Mouse (Mus musculus) heart, embryonic 11.5 days (tissue): ENCODE data around the gene Tcte2. TPM values are rescaled to one million over a fixed set of nuclear protein-coding genes. Genes with fewer than 3 reads are reported as not detected.

Source experiments
- ATAC-seq: fragments of 200-750 bp; cut with Nextera tagmentation; replicated peaks from 2 replicates; pipeline ENCODE4 v1.8.0; 2017; ENCODE audit warnings: moderate library complexity; ENCODE audit not compliant: insufficient number of reproducible peaks, low FRiP score, low TSS enrichment
- H3K27ac ChIP-seq: fragments of 300-500 bp; sonication (generic); 2 replicates; pipeline ENCODE4 v1.5.1; 2014; ENCODE audit warnings: mild to moderate bottlenecking, low read depth, low read length
- H3K27me3 ChIP-seq: fragments of 300-500 bp; sonication (generic); 2 replicates; pipeline ENCODE4 v1.6.1; 2014; ENCODE audit warnings: mild to moderate bottlenecking, low read length, mixed read lengths; ENCODE audit not compliant: control insufficient read depth, insufficient read depth
- H3K36me3 ChIP-seq: fragments of 300-500 bp; sonication (generic); 2 replicates; pipeline ENCODE4 v1.6.1; 2014; ENCODE audit warnings: mild to moderate bottlenecking, low read length, moderate library complexity, mixed read lengths; ENCODE audit not compliant: control insufficient read depth, insufficient read depth
- H3K4me1 ChIP-seq: fragments of 300-500 bp; sonication (generic); 2 replicates; pipeline ENCODE4 v1.6.1; 2014; ENCODE audit warnings: low read length; ENCODE audit not compliant: control insufficient read depth, insufficient read depth
- H3K4me2 ChIP-seq: fragments of 300-500 bp; sonication (generic); 2 replicates; pipeline ENCODE4 v1.6.1; 2014; ENCODE audit warnings: mild to moderate bottlenecking, moderate library complexity
- H3K4me3 ChIP-seq: fragments of 300-500 bp; sonication (generic); 2 replicates; pipeline ENCODE4 v1.5.1; 2014; ENCODE audit warnings: low read depth, low read length
- H3K9ac ChIP-seq: fragments of 300-500 bp; sonication (generic); 2 replicates; pipeline ENCODE4 v1.6.1; 2014; ENCODE audit warnings: mild to moderate bottlenecking, low read depth, low read length, moderate library complexity
- H3K9me3 ChIP-seq: fragments of 300-500 bp; sonication (generic); replicated peaks from 2 replicates; pipeline ENCODE4 v1.6.1; 2016; ENCODE audit warnings: low read length; ENCODE audit not compliant: control insufficient read depth
- WGBS: fragments of 180-500 bp; shearing (Covaris S2); extraction: QIAGEN DNeasy Blood & Tissue Kit; methylation state at CpG from one replicate; pipeline ENCODE4 v1.1.7; 2014; ENCODE audit not compliant: insufficient replicate concordance; 5-methylcytosine and 5-hydroxymethylcytosine counted together
- polyA plus RNA-seq: library from polyadenylated mRNA; unstranded; fragments of >200 nt; fragmentation: Nextera tagmentation; extraction: Ambion mirVana; gene quantifications from 2 replicates; pipeline ENCODE4 v1.2.1, GENCODE M21; 2014

Gene Tcte2
- polyA plus RNA-seq, 1 experiment from 2014 or later: 5.5 TPM

DNA sequence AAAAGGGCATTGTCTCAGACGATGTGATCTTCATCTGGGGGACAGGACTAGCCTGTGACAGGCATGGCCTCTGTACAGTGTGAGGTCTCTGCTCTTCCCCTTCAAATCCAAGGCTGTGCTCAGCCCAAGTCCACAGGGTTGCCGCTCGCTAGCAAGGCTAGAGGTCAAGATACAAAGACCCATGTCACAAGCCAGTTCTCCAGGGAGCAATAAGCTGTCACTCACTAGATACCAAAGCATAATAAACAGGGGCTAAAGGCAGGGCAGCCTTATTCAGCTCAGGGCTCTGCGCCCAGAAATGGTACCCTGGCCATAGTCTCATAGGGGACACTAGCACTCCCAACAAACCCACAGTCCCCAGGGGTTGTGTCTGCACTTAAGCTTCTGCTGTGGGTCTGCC, 86.0 kb downstream of the Tcte2 start:
- no peaks in the 10 kb centered on the region for H3K36me3 ChIP-seq
- H3K27ac ChIP-seq: no peak overlapping the region
- H3K4me1 ChIP-seq: peaks cover 19% of the 10 kb centered on the region
- no peak overlapping the region for H3K4me3 ChIP-seq
- H3K9ac ChIP-seq: no peak overlapping the region
- ATAC-seq: no peak
- no peaks in the 10 kb centered on the region for H3K9me3 ChIP-seq
- H3K27me3 ChIP-seq: no peaks in the 10 kb centered on the region
- H3K4me2 ChIP-seq: no peak overlapping the region
- WGBS: 64% methylated on average over 4 of the region's 4 CpGs

DNA sequence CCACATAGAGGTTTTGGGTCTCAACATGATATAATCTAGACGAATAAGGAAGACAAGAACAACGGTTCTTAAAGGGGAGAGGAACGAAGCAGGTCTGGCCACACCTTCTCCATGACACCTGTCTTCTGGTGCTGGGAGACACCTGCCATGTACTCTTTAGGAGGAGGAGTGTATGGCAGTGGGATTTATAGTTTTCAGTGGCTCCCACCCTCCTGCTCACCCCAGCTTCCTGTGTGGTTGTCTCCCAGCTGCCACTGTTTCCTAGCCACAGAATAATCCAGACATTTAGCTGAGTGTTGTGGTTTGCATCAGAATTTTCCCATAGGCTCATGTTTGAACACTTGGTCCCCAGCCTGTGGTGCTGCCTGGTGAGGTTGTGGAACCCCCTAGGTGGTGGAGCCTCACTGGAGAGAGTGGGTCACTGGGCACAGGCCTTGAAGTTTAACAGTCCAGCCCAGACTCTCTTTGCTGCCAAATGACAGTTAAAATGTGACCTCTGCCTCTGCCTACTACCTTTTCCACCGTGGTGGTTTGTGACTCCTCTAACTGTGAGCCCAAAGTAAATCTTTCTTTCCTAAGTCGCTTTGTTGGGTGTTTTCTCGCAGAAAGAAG, 86.8 kb downstream of the Tcte2 start:
- H3K9me3 ChIP-seq: no peaks in the 10 kb centered on the region
- H3K27me3 ChIP-seq: no peaks in the 10 kb centered on the region
- H3K4me2 ChIP-seq: no peak overlapping the region
- no peak overlapping the region for H3K27ac ChIP-seq
- 72% methylated on average over 6 of the region's 6 CpGs for WGBS
- peaks cover 12% of the 10 kb centered on the region for H3K4me1 ChIP-seq
- no peaks in the 10 kb centered on the region for H3K36me3 ChIP-seq
- ATAC-seq: no peak
- H3K9ac ChIP-seq: no peak overlapping the region
- H3K4me3 ChIP-seq: no peak overlapping the region

DNA sequence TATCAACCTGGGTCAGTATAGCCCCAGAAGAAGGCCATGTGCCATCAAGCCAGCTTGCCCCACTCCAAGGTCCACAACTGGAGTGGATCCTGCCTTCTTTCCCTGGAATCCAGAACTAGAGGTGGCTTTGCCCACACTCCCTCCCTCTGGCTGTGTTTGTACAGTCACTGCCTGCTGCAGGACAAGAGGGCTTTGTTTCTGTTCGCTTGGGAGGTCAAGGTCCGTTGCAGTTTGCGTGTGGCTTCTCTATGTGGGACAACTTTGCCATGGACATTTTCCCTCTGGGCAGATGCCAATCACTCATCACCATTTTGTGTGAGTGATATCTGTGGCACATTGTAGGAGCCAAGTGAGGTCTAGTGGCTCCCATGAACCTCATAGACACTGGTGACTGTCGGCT, 89.9 kb downstream of the Tcte2 start:
- no peak for ATAC-seq
- peaks cover 31% of the 10 kb centered on the region for H3K4me1 ChIP-seq
- WGBS: 55% methylated on average over 4 of the region's 4 CpGs
- H3K27me3 ChIP-seq: no peaks in the 10 kb centered on the region
- H3K9me3 ChIP-seq: no peaks in the 10 kb centered on the region
- H3K4me2 ChIP-seq: no peak overlapping the region
- H3K36me3 ChIP-seq: no peaks in the 10 kb centered on the region
- no peak overlapping the region for H3K4me3 ChIP-seq
- no peak overlapping the region for H3K9ac ChIP-seq
- H3K27ac ChIP-seq: no peak overlapping the region

DNA sequence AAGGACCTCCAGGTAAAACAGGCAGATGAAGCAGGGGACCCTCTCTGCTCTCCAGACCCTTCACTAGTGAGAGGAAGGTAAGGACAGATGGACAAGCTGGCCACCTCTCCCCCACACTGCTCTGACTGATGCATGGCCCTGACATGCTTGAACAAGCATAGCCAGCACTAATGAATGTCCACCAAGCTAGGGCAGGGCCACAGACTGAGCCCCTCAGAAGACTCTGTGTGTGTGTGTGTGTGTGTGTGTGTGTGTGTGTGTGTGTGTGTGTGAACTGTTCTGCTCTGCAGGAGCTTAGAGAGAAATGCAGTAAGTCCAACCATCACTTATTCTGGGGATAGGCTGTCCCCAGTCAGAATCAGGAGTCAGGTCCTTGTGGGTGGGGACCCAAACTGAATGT, 91.4 kb downstream of the Tcte2 start:
- Histone ChIP-seq H3K4me3 (no peak overlapping the region), H3K27ac (no peak overlapping the region), H3K27me3 (no peaks in the 10 kb centered on the region), H3K36me3 (no peaks in the 10 kb centered on the region), H3K4me2 (no peak overlapping the region), H3K4me1 (peaks cover 28% of the 10 kb centered on the region), H3K9ac (no peak overlapping the region), H3K9me3 (no peaks in the 10 kb centered on the region)
- no peak for ATAC-seq

DNA sequence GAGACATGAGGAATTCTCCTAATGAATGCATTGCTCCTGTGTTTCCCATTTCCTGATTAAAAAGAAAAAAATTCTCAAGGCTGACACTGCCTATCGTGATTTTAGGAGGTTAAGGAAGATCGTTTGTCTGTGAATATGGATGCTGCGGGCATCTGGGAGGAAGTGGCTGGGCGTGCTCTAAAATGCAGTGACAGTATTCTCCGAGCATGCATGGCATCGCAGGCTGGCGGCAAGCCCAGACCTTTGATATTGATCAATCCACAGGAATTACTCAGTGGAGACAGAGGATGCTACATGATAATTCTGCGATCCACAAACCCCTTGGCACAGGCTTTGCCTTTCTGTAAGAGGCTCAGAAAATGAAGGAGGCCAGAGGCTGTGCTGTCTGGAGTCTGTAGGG, 92.4 kb downstream of the Tcte2 start:
- Histone ChIP-seq H3K9me3 (no peaks in the 10 kb centered on the region), H3K27me3 (no peaks in the 10 kb centered on the region), H3K4me2 (no peak overlapping the region), H3K27ac (no peak overlapping the region), H3K9ac (no peak overlapping the region), H3K36me3 (no peaks in the 10 kb centered on the region), H3K4me1 (peaks cover 28% of the 10 kb centered on the region), H3K4me3 (no peak overlapping the region)
- WGBS: 37% methylated on average over 8 of the region's 8 CpGs
- ATAC-seq: no peak

DNA sequence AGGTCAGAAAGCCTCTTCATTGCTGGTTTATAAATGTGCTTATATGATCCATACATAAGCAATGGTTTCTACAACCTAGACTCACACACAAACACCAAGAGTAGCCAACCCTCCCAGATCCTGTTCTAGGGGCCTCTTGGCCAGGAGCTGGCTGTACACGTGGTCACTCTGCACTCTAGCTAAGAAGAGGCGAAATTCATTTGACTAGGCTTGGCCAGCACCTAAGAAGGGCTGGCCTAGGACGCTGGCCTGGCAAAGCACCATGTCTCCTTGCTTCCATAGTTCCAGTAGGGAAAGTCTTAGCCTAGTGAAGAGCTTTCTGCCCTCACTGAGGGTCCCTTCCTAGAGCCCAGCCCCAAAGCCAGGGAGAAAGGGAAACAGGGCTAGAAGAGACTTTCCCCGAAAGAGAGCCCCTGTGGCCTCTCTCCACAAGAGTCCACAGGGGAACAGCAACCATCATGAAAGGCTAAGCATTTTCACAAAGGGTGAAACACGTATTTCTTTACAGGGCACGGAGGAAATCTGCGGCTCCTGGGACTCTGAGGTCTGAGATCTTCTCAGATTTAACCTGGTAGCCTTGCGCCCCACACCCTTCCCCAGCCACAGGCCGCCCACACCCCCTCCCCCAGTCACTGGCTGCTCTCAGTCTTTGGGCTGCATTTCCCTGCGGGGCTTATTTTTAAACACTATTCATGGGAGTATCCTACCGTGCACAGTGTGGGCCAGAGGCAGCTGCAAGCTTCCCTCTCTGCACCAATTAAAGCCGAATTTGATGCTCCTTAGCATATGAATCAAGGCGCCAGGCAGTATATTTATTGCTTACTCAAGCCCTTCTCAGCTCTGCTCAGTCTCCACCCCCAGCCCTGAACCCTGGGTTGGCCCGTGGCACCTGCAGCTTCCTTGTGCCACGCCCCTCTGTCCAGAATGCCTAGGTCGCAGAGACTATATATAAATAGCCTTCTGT, 93.3 kb downstream of the Tcte2 start:
- H3K27ac ChIP-seq: peak overlapping the region; percentile 3; the same call in 1 of the 2 replicates
- H3K4me2 ChIP-seq: peak overlapping the region; percentile 54
- no peak overlapping the region for H3K4me3 ChIP-seq
- H3K27me3 ChIP-seq: no peaks in the 10 kb centered on the region
- 16% methylated on average over 16 of the region's 16 CpGs for WGBS
- peaks cover 28% of the 10 kb centered on the region for H3K4me1 ChIP-seq
- no peaks in the 10 kb centered on the region for H3K36me3 ChIP-seq
- no peaks in the 10 kb centered on the region for H3K9me3 ChIP-seq
- peak overlapping the region; percentile 53 for H3K9ac ChIP-seq
- ATAC-seq: peak; percentile 36; the same call in 1 of the 2 replicates

DNA sequence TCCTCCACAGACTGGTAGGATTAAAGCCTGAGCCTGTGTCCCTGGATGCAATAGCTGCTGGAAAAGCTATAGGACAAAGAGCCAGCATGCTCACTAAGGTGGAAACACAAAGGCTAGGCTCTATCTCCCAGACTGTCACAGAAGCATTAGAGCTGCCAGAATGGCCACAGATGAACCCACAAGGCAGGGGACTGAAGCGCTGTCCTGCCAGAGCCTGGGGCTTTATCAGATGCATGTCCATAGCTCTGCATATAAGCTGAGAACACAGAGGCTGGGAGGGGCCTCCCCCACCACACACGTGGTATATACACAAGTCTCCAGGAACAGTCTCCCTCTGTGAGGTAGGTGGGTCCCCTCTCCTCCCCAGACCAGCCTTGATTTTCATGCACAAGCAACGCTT, 94.6 kb downstream of the Tcte2 start:
- Histone ChIP-seq H3K9me3 (no peaks in the 10 kb centered on the region), H3K27ac (no peak overlapping the region), H3K4me2 (no peak overlapping the region), H3K36me3 (no peaks in the 10 kb centered on the region), H3K4me3 (no peak overlapping the region), H3K9ac (no peak overlapping the region), H3K4me1 (peaks cover 28% of the 10 kb centered on the region), H3K27me3 (no peaks in the 10 kb centered on the region)
- WGBS: 46% methylated on average over 3 of the region's 3 CpGs
- no peak for ATAC-seq

DNA sequence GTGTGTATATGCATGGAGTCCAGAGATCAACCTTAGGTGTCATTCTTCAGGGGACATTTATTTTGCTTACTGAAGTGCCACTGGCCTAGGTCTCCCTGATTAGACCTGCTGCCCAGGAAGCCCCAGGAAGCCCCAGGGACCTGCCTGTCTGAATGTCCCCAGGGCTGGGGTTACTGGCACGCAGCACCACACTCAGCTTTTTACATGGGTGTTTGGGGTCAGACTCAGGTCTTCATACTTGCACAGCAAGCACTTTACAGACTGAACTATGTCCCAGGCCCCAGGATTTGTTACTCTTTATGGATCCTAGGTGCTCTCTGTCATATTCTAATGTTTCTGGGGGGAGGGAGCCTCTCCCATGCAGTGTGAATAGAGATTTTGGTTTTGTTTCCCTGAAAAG, 95.9 kb downstream of the Tcte2 start:
- H3K9me3 ChIP-seq: no peaks in the 10 kb centered on the region
- ATAC-seq: no peak
- WGBS: 58% methylated on average over 1 of the region's 1 CpGs
- peaks cover 25% of the 10 kb centered on the region for H3K4me1 ChIP-seq
- H3K4me2 ChIP-seq: no peak overlapping the region
- H3K27ac ChIP-seq: no peak overlapping the region
- no peaks in the 10 kb centered on the region for H3K27me3 ChIP-seq
- H3K9ac ChIP-seq: no peak overlapping the region
- no peak overlapping the region for H3K4me3 ChIP-seq
- no peaks in the 10 kb centered on the region for H3K36me3 ChIP-seq
